Mouse (Mus musculus) spleen, adult 2 months (tissue): ENCODE measurements at regions not wholly inside any gene's neighbourhood (a gene's known extent, or its start where the extent isn't known, plus 50 kb on each side); places are given as distances from the start of the nearest gene placed in this dataset.
"Not testable (repeated sequence)": the region's sequence is repeated elsewhere in the genome, so short reads cannot be mapped to it uniquely, and the experiment has no call there.

ENCODE experiments used
- DNase-seq, 2 experiments: peaks; one replicate each; pipeline versions ENCODE4 v3.0.0 to v3.0.0-alpha.2; 2012 to 2021; ENCODE audit warnings: low spot score in 2 of 2, low read depth in 1 of 2
- H3K27ac ChIP-seq: fragments of 200-500 bp; 2 replicates; pipeline ENCODE4 v1.5.1; 2012; ENCODE audit warnings: low read length, inconsistent platforms; ENCODE audit not compliant: insufficient read depth
- H3K27me3 ChIP-seq: fragments of 200-500 bp; 2 replicates; pipeline ENCODE4 v1.6.1; 2012; ENCODE audit warnings: mild to moderate bottlenecking, moderate library complexity, low read length, inconsistent platforms; ENCODE audit not compliant: control insufficient read depth, insufficient read depth
- H3K36me3 ChIP-seq: fragments of 200-500 bp; 2 replicates; pipeline ENCODE4 v1.6.1; 2012; ENCODE audit warnings: mild to moderate bottlenecking, low read length, inconsistent platforms; ENCODE audit not compliant: control insufficient read depth, insufficient read depth
- H3K4me1 ChIP-seq: fragments of 200-500 bp; 2 replicates; pipeline ENCODE4 v1.6.1; 2011; ENCODE audit warnings: inconsistent platforms; ENCODE audit not compliant: control insufficient read depth, insufficient read depth, insufficient read length
- H3K4me3 ChIP-seq: fragments of 200-500 bp; 2 replicates; pipeline ENCODE4 v1.5.1; 2011; ENCODE audit warnings: mild to moderate bottlenecking, inconsistent platforms; ENCODE audit not compliant: insufficient read depth, insufficient read length; ENCODE audit errors: extremely low read depth
- CTCF ChIP-seq: fragments of 200-500 bp; IDR thresholded peaks from 2 replicates; pipeline ENCODE4 v1.5.1; 2011; ENCODE audit warnings: mild to moderate bottlenecking, inconsistent platforms; ENCODE audit not compliant: insufficient read depth, insufficient read length, insufficient replicate concordance; ENCODE audit errors: extremely low read depth
- POLR2A ChIP-seq: fragments of 200-500 bp; IDR thresholded peaks from 2 replicates; pipeline ENCODE4 v1.6.1; 2011; ENCODE audit warnings: low read depth, low read length, inconsistent platforms
- WGBS: fragments of 180-500 bp; shearing (Covaris S2); methylation state at CpG from one replicate; pipeline ENCODE4 v1.1.7; 2018; 5-methylcytosine and 5-hydroxymethylcytosine counted together

- WGBS: 1% methylated on average over 3 of the region's 3 CpGs
- Histone ChIP-seq H3K27me3 (no peaks in the 10 kb centered on the region), H3K27ac (no peak overlapping the region), H3K36me3 (no peaks in the 10 kb centered on the region), H3K4me1 (no peaks in the 10 kb centered on the region), H3K4me3 (no peak overlapping the region)
- peak; percentile 54 to 63 for DNase-seq
- TF ChIP-seq POLR2A: no peak
- TF ChIP-seq CTCF: peak; percentile 32; the same call in 1 of the 2 replicates
Measured at GRCm38 (mm10) chr9:33095654-33096053, 459.6 kb downstream of the Ets1 start.

GRCm38 (mm10) chr9:33101206-33101605 is 465.2 kb downstream of the Ets1 start:
- 79% methylated on average over 3 of the region's 3 CpGs for WGBS
- H3K27ac ChIP-seq: no peak overlapping the region

GRCm38 (mm10) chr9:33104623-33105074 is 468.6 kb downstream of the Ets1 start:
- no peaks in the 10 kb centered on the region for H3K36me3 ChIP-seq
- no peak for TF ChIP-seq POLR2A
- TF ChIP-seq CTCF: no peak
- DNase-seq: no peak
- no peak overlapping the region for H3K4me3 ChIP-seq
- whole genome bisulfite sequencing: 78% methylated on average over 3 of the region's 3 CpGs
- H3K27ac ChIP-seq: no peak overlapping the region
- no peaks in the 10 kb centered on the region for H3K27me3 ChIP-seq
- no peaks in the 10 kb centered on the region for H3K4me1 ChIP-seq

More at GRCm38 (mm10) chr9:33101206-33101605, 465.2 kb downstream of the Ets1 start:
- Histone ChIP-seq H3K4me3 (no peak overlapping the region), H3K27me3 (no peaks in the 10 kb centered on the region), H3K4me1 (no peaks in the 10 kb centered on the region), H3K36me3 (no peaks in the 10 kb centered on the region)
- TF ChIP-seq CTCF: no peak
- TF ChIP-seq POLR2A: no peak
- DNase-seq: no peak

- H3K4me3 ChIP-seq: no peak overlapping the region
- TF ChIP-seq POLR2A (no peak), CTCF (no peak)
- no peaks in the 10 kb centered on the region for H3K36me3 ChIP-seq
- no peak for DNase-seq
- H3K27me3 ChIP-seq: no peaks in the 10 kb centered on the region
- 84% methylated on average over 1 of the region's 1 CpGs for WGBS
- no peaks in the 10 kb centered on the region for H3K4me1 ChIP-seq
- no peak overlapping the region for H3K27ac ChIP-seq
Measured at GRCm38 (mm10) chr9:33123841-33124240, 487.8 kb downstream of the Ets1 start.

DNA sequence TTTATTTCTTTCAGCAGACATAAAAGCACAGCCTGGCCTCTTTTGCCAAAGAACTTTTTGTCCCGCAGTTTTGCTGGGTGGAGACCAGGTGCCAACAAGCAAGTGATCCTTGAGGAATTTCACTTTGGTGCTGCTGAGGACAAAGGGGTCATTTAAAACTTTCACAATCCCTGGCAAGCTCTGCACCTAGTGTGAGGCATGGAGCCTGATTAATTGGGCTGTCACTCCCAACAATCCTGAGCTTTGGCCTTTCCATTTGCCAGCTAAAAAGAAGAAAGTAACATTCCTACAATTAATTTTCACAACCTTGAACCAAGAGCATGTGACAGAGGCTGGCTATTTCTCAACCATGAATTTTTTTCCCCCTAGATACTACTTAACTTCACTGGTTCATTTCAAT is 516.2 kb downstream of the Ets1 start:
- no peak for DNase-seq
- no peaks in the 10 kb centered on the region for H3K27me3 ChIP-seq
- TF ChIP-seq CTCF: no peak
- no peak for TF ChIP-seq POLR2A
- no peaks in the 10 kb centered on the region for H3K36me3 ChIP-seq
- 69% methylated on average over 1 of the region's 1 CpGs for WGBS
- no peak overlapping the region for H3K4me3 ChIP-seq
- no peaks in the 10 kb centered on the region for H3K4me1 ChIP-seq
- no peak overlapping the region for H3K27ac ChIP-seq

DNA sequence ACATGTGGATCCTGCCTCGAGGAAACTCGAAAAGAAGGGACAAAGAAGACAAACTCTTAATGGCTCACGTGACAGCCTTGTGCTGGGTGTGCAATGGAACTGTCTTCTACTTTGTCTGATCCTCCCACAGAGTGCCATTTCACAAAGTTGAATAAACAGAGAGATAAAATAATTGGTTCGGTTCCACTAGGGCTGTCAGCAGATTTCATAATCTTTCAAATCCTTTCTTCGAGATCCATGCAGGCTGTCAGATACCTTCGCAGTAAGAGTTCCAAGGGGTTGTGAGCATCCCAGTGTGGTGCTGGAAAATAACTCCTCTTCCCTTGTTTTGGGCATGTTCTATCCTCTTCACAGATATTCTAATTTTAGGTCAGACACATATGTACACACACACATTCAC is 532.1 kb downstream of the Ets1 start:
- no peaks in the 10 kb centered on the region for H3K27me3 ChIP-seq
- 83% methylated on average over 6 of the region's 6 CpGs for WGBS
- DNase-seq: no peak
- no peak overlapping the region for H3K4me3 ChIP-seq
- H3K27ac ChIP-seq: no peak overlapping the region
- no peaks in the 10 kb centered on the region for H3K4me1 ChIP-seq
- TF ChIP-seq POLR2A: no peak
- no peak for TF ChIP-seq CTCF
- H3K36me3 ChIP-seq: no peaks in the 10 kb centered on the region

DNA sequence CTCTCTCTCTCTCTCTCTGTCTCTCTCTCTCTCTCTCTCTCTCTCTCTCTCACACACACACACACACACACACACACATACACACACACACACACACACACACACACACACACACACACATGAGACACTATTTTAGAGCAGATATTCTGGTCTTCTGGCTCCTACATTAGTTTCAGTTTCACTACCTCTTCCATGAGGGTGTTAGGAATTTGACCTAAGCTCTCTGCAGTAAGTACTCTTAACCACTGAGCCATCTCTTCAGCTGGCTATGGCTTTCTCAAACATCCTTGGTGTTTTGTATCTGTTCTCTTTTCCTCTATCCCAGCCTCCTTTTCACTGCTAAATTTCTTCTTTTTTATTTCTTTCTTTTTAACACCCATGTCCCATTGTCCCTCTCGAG is 533.1 kb downstream of the Ets1 start:
- WGBS: 92% methylated on average over 1 of the region's 1 CpGs

More for the DNA sequence above, 533.1 kb downstream of the Ets1 start:
- not testable (repeated sequence) for H3K36me3 ChIP-seq, DNase-seq, H3K4me1 ChIP-seq, H3K27ac ChIP-seq, H3K27me3 ChIP-seq, H3K4me3 ChIP-seq
